Mouse (Mus musculus): Measurements from ENCODE around the gene Auts2. TPM values are rescaled to one million over a fixed set of nuclear protein-coding genes. Genes with fewer than 3 reads are reported as not detected.

Gene Auts2
- polyA plus RNA-seq, 1 experiment from 2014 or later, result 47.7 TPM

DNA sequence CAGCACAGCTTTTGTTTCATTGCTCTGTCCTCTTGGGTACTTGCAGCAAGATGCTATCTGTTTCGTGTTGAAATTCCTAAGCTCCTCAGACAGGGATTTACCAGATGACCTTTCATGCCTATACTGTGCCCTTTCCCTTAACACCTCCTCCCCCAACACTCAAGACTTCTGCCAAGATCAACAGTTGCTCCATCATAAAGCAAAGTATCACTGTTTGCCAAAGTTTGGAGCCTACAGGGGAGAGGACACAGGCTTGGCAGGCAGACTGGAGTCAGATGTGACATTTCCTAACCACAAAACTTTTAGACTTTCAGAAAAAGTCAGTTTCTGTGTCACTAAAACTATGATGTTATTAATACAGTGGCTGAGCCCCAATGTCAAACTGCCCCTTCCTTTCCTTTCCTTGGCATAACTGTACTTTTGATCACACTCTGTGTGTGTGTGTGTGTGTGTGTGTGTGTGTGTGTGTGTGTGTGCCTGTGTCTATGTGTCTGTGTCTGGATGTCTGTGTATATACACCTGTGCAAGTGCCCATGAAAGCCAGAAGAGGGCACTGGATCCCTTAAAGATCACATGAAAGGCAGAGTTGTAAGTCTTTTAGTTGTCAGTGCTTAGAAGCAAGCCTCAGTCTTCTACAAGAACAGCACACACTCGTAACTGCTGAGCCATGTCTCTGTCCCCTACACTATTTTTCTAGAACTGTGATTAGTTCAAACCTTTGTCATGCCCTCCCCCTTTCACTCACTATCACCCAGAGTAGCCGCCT is 213.8 kb downstream of the Auts2 start:
- WGBS, result 63% methylated on average over 3 of the region's 3 CpGs

DNA sequence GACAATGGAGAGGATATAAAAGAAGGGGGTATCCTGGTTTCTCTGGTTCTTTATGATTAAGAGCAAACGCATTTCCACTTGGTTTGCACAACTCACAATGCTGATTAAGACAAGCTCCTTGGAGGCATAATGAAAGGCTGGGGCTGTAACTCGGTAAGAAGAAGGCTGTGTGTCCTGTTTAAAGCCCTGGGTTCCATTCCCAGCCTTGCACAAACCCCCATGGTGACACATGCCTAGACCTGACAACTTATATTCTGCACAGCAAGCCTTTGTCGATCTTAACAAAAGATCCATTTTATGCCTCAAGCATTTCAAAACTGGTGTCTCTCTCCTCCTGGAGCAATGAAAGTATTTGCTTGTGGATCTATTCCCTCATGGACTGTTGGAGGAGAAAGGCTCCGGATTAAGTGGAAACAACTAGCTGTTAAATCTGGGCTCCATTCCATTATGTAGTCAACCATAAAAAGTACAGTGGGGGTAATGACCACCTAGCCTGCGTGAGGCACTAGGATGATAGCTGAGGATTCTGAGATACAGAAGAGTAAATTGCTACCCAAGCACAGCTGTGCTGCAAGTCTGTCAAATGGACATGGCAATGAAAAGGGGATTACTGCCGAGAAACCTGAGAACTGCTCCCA is 218.8 kb downstream of the Auts2 start:
- Histone ChIP-seq H3K4me1 (ENCODE audit: control insufficient read depth, insufficient read depth, low read length) (0 out of 2 replicates have a peak, but pooled peaks cover 4% of the 10 kb centered on the region), H3K9ac (replicated peaks; ENCODE audit: low read depth, low read length) (no peak overlapping the region), H3K27me3 (ENCODE audit: control insufficient read depth, insufficient read depth, low read length) (no peaks in the 10 kb centered on the region), H3K27ac (ENCODE audit: low read length) (no peak overlapping the region), H3K9me3 (ENCODE audit: control insufficient read depth, low read depth, low read length) (no peaks in the 10 kb centered on the region), H3K4me3 (ENCODE audit: low read depth, low read length) (no peak overlapping the region), H3K4me2 (replicated peaks; ENCODE audit: low read depth, low read length) (no peak overlapping the region), H3K36me3 (ENCODE audit: control insufficient read depth, insufficient read depth, low read length) (no peaks in the 10 kb centered on the region)
- no peak for ATAC-seq (ENCODE audit: insufficient number of reproducible peaks, insufficient read depth, low FRiP score, low read depth)
- 67% methylated on average over 6 of the region's 6 CpGs for WGBS

More for the DNA sequence above, 213.8 kb downstream of the Auts2 start:
- Histone ChIP-seq H3K4me3 (ENCODE audit: low read depth, low read length) (no peak overlapping the region), H3K9me3 (ENCODE audit: control insufficient read depth, low read depth, low read length) (no peaks in the 10 kb centered on the region), H3K4me1 (ENCODE audit: control insufficient read depth, insufficient read depth, low read length) (peaks cover 16% of the 10 kb centered on the region), H3K36me3 (ENCODE audit: control insufficient read depth, insufficient read depth, low read length) (no peaks in the 10 kb centered on the region), H3K4me2 (replicated peaks; ENCODE audit: low read depth, low read length) (no peak overlapping the region), H3K9ac (replicated peaks; ENCODE audit: low read depth, low read length) (no peak overlapping the region), H3K27me3 (ENCODE audit: control insufficient read depth, insufficient read depth, low read length) (no peaks in the 10 kb centered on the region), H3K27ac (ENCODE audit: low read length) (no peak overlapping the region)
- ATAC-seq (ENCODE audit: insufficient number of reproducible peaks, insufficient read depth, low FRiP score, low read depth), result no peak

DNA sequence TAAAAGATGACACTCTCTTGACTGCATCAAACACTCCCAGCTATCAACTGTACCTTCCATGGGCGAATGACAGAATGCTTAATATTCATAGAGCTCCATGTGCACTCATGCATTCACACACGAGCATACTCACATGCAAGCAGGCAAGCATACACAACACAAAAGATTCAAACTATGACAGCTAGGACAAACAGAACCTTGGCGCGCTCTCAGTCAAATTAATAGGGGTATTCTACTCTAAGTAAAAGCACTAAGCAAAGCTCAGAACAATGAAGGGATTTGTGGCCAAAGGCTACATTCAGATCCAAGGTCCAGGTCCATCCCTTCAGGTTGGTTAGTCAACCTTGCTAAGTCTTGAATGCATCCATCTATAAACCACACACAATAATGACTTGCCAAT is 219.5 kb downstream of the Auts2 start:
- Histone ChIP-seq H3K9ac (replicated peaks; ENCODE audit: low read depth, low read length) (no peak overlapping the region), H3K4me3 (ENCODE audit: low read depth, low read length) (no peak overlapping the region), H3K27ac (ENCODE audit: low read length) (no peak overlapping the region), H3K4me1 (ENCODE audit: control insufficient read depth, insufficient read depth, low read length) (0 out of 2 replicates have a peak, but pooled peaks cover 4% of the 10 kb centered on the region), H3K36me3 (ENCODE audit: control insufficient read depth, insufficient read depth, low read length) (no peaks in the 10 kb centered on the region), H3K9me3 (ENCODE audit: control insufficient read depth, low read depth, low read length) (no peaks in the 10 kb centered on the region), H3K4me2 (replicated peaks; ENCODE audit: low read depth, low read length) (no peak overlapping the region), H3K27me3 (ENCODE audit: control insufficient read depth, insufficient read depth, low read length) (no peaks in the 10 kb centered on the region)
- no peak for ATAC-seq (ENCODE audit: insufficient number of reproducible peaks, insufficient read depth, low FRiP score, low read depth)
- WGBS, result 70% methylated on average over 4 of the region's 4 CpGs

DNA sequence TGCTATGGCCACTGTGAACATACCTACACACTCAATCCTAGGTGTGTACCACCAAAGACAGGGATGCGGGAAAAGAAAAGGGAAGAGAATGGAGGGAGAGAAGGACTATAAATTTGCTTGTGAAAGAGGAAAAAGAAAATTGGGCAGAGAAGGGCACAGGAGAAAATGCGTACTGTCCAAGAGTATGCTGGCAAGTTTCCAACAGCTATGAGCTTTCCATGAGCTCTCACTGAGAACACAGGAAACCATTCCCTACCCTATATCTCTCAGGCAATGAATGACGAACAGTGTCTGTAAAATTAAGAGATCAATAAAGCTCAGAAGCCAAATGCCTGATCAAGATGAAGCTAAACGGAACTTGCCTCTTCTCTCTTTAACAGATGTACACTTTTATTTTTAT is 220.2 kb downstream of the Auts2 start:
- Histone ChIP-seq H3K9ac (replicated peaks; ENCODE audit: low read depth, low read length) (no peak overlapping the region), H3K4me3 (ENCODE audit: low read depth, low read length) (no peak overlapping the region), H3K36me3 (ENCODE audit: control insufficient read depth, insufficient read depth, low read length) (no peaks in the 10 kb centered on the region), H3K27me3 (ENCODE audit: control insufficient read depth, insufficient read depth, low read length) (no peaks in the 10 kb centered on the region), H3K4me2 (replicated peaks; ENCODE audit: low read depth, low read length) (no peak overlapping the region), H3K9me3 (ENCODE audit: control insufficient read depth, low read depth, low read length) (no peaks in the 10 kb centered on the region), H3K4me1 (ENCODE audit: control insufficient read depth, insufficient read depth, low read length) (0 out of 2 replicates have a peak, but pooled peaks cover 4% of the 10 kb centered on the region), H3K27ac (ENCODE audit: low read length) (no peak overlapping the region)
- ATAC-seq (ENCODE audit: insufficient number of reproducible peaks, insufficient read depth, low FRiP score, low read depth), result no peak
- WGBS, result 57% methylated on average over 4 of the region's 4 CpGs

DNA sequence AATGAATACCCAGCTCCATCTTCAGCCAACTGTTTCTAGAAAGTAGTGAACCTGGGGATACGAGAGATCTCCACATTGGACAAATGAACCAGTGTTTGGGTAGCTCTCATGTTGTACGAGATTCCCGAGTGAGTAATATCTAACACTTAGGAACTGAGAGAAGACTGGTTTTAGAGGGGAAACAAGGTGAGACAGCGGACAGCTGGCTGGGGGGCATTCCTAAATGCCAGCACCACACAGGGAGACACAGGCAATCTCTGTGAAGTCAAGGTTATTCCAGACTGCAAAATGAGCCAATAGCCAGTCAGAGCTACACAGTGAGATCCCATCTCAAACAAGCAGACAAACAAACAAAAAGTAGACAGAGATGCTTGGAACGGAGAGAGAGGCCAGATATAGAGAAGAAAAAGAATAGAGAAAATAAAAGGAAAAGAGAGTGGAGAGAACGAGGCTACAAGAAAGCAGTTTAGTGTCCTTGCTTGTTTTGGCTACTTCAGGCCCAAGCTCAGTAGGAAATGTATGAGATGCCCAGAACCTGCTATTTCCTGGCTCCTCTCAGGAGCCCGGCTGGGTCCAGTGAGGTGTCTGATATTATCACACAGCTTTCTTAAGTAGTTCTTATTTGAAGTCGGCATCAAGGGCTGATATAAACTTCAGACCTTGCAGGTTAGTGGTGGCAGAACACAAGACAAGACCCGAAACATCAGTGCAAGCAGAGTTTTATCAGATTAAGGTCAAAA is 224.9 kb downstream of the Auts2 start:
- H3K9ac ChIP-seq (replicated peaks; ENCODE audit: low read depth, low read length), result no peak overlapping the region
- no peaks in the 10 kb centered on the region for H3K36me3 ChIP-seq (ENCODE audit: control insufficient read depth, insufficient read depth, low read length)
- WGBS, result 80% methylated on average over 9 of the region's 9 CpGs
- no peak overlapping the region for H3K4me3 ChIP-seq (ENCODE audit: low read depth, low read length)
- H3K9me3 ChIP-seq (ENCODE audit: control insufficient read depth, low read depth, low read length), result no peaks in the 10 kb centered on the region
- H3K4me1 ChIP-seq (ENCODE audit: control insufficient read depth, insufficient read depth, low read length), result peaks cover 1% of the 10 kb centered on the region; the same call in 1 of the 2 replicates
- no peak overlapping the region for H3K4me2 ChIP-seq (replicated peaks; ENCODE audit: low read depth, low read length)
- no peak for ATAC-seq (ENCODE audit: insufficient number of reproducible peaks, insufficient read depth, low FRiP score, low read depth)
- H3K27ac ChIP-seq (ENCODE audit: low read length), result no peak overlapping the region
- H3K27me3 ChIP-seq (ENCODE audit: control insufficient read depth, insufficient read depth, low read length), result no peaks in the 10 kb centered on the region

DNA sequence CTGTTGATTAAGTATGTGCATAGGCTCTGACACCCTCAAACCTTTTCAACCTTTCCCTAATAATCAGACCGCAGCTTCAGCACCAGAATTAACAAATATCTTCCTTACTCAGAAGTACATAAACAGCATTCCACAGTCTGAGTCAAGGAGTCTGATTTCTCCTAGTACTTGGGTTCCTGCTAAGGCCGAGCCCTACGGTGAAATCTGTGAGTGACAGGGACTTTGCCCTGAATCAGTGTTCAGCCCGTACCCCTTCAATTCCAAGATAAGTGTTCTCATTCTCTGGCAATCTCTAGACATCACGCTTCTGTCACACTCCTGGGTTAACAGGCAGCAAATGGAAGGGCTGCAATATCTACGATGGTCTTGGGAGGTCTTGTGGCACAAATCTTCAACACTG is 226.2 kb downstream of the Auts2 start:
- Histone ChIP-seq H3K4me2 (replicated peaks; ENCODE audit: low read depth, low read length) (no peak overlapping the region), H3K36me3 (ENCODE audit: control insufficient read depth, insufficient read depth, low read length) (no peaks in the 10 kb centered on the region), H3K9ac (replicated peaks; ENCODE audit: low read depth, low read length) (no peak overlapping the region), H3K4me3 (ENCODE audit: low read depth, low read length) (no peak overlapping the region), H3K9me3 (ENCODE audit: control insufficient read depth, low read depth, low read length) (no peaks in the 10 kb centered on the region), H3K27me3 (ENCODE audit: control insufficient read depth, insufficient read depth, low read length) (no peaks in the 10 kb centered on the region), H3K27ac (ENCODE audit: low read length) (no peak overlapping the region), H3K4me1 (ENCODE audit: control insufficient read depth, insufficient read depth, low read length) (no peaks in the 10 kb centered on the region; the same call in 1 of the 2 replicates)
- ATAC-seq (ENCODE audit: insufficient number of reproducible peaks, insufficient read depth, low FRiP score, low read depth), result no peak
- 46% methylated on average over 6 of the region's 6 CpGs for WGBS

DNA sequence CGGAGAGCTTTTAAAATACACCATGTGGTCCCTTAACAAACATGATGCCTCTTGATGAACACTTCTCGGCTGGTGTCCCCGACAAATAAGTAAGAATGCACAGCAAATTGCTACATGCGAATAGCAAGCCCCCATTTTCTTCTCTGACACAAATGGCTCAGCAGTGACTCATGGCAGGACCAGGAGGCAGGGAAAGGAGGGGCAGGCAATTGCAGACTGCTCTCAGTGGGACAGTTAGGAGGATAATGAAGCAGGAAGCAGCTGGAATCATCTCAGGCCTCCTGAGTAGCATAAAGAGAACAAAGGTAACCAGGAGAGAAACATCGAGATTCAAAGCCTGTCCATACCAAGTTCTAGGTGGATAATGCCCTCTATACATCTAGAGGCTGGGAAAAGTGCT is 228.8 kb downstream of the Auts2 start:
- Histone ChIP-seq H3K36me3 (ENCODE audit: control insufficient read depth, insufficient read depth, low read length) (no peaks in the 10 kb centered on the region), H3K9ac (replicated peaks; ENCODE audit: low read depth, low read length) (no peak overlapping the region), H3K4me3 (ENCODE audit: low read depth, low read length) (no peak overlapping the region), H3K4me1 (ENCODE audit: control insufficient read depth, insufficient read depth, low read length) (no peaks in the 10 kb centered on the region; the same call in 1 of the 2 replicates), H3K9me3 (ENCODE audit: control insufficient read depth, low read depth, low read length) (no peaks in the 10 kb centered on the region), H3K27ac (ENCODE audit: low read length) (no peak overlapping the region), H3K4me2 (replicated peaks; ENCODE audit: low read depth, low read length) (no peak overlapping the region), H3K27me3 (ENCODE audit: control insufficient read depth, insufficient read depth, low read length) (no peaks in the 10 kb centered on the region)
- no peak for ATAC-seq (ENCODE audit: insufficient number of reproducible peaks, insufficient read depth, low FRiP score, low read depth)
- WGBS, result 73% methylated on average over 5 of the region's 5 CpGs

DNA sequence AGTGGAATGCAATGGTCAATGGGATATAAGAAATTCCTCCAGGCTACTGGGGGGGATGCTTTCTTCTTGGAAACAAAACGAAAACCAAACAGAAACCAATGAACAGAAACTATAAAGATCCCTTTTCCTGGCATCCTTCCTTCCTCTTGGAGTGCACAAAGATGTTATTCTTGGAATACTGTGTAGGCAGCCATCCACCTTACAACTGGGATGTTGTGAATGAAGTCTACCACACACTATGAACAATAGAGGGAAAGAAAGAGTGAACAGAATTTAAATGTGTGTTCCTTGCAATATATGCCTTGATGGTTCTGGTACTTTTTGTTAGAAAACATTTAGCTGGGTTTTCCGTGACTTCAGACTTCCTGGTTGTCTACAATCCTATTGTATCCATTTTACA is 236.1 kb downstream of the Auts2 start:
- Histone ChIP-seq H3K27ac (ENCODE audit: low read length) (no peak overlapping the region), H3K4me3 (ENCODE audit: low read depth, low read length) (no peak overlapping the region), H3K4me2 (replicated peaks; ENCODE audit: low read depth, low read length) (no peak overlapping the region), H3K9ac (replicated peaks; ENCODE audit: low read depth, low read length) (no peak overlapping the region), H3K36me3 (ENCODE audit: control insufficient read depth, insufficient read depth, low read length) (no peaks in the 10 kb centered on the region), H3K4me1 (ENCODE audit: control insufficient read depth, insufficient read depth, low read length) (peaks cover 12% of the 10 kb centered on the region; the same call in 1 of the 2 replicates), H3K27me3 (ENCODE audit: control insufficient read depth, insufficient read depth, low read length) (no peaks in the 10 kb centered on the region), H3K9me3 (ENCODE audit: control insufficient read depth, low read depth, low read length) (no peaks in the 10 kb centered on the region)
- no peak for ATAC-seq (ENCODE audit: insufficient number of reproducible peaks, insufficient read depth, low FRiP score, low read depth)
- WGBS, result 79% methylated on average over 2 of the region's 2 CpGs

Measured in stomach, embryonic 14.5 days (tissue).